Mouse (Mus musculus): ENCODE measurements around the gene Tcp11l2.

The Tcp11l2 gene

GRCm38 (mm10) chr10:84597127-84597785, 20.8 kb downstream of the Tcp11l2 start:
- no peak for DNase-seq (ENCODE audit: low read depth in 2 of 2, low spot score in 2 of 2)

GRCm38 (mm10) chr10:84598172-84598571, 21.7 kb downstream of the Tcp11l2 start:
- DNase-seq (ENCODE audit: low read depth in 2 of 2, low spot score in 2 of 2) = no peak

- DNase-seq (ENCODE audit: low read depth in 2 of 2, low spot score in 2 of 2) = no peak
Observed at GRCm38 (mm10) chr10:84600136-84600535, 23.7 kb downstream of the Tcp11l2 start.

GRCm38 (mm10) chr10:84604335-84604734, 27.9 kb downstream of the Tcp11l2 start:
- DNase-seq (ENCODE audit: low read depth in 2 of 2, low spot score in 2 of 2) = no peak

GRCm38 (mm10) chr10:84608361-84608760, 31.9 kb downstream of the Tcp11l2 start:
- DNase-seq (ENCODE audit: low read depth in 2 of 2, low spot score in 2 of 2) = no peak

- DNase-seq (ENCODE audit: low read depth in 2 of 2, low spot score in 2 of 2) = no peak
Observed at GRCm38 (mm10) chr10:84610324-84610723, 33.9 kb downstream of the Tcp11l2 start.

GRCm38 (mm10) chr10:84610783-84611182, 34.4 kb downstream of the Tcp11l2 start:
- no peak for DNase-seq (ENCODE audit: low read depth in 2 of 2, low spot score in 2 of 2)

- DNase-seq (ENCODE audit: low read depth in 2 of 2, low spot score in 2 of 2) = no peak
Observed at GRCm38 (mm10) chr10:84611664-84612063, 35.2 kb downstream of the Tcp11l2 start.

GRCm38 (mm10) chr10:84612281-84612680, 35.9 kb downstream of the Tcp11l2 start:
- DNase-seq (ENCODE audit: low read depth in 2 of 2, low spot score in 2 of 2) = no peak

- no peak for DNase-seq (ENCODE audit: low read depth in 2 of 2, low spot score in 2 of 2)
Observed at GRCm38 (mm10) chr10:84613366-84613765, 36.9 kb downstream of the Tcp11l2 start.

- no peak for DNase-seq (ENCODE audit: low read depth in 2 of 2, low spot score in 2 of 2)
Observed at GRCm38 (mm10) chr10:84615076-84615475, 38.6 kb downstream of the Tcp11l2 start.

- DNase-seq (ENCODE audit: low read depth in 2 of 2, low spot score in 2 of 2) = peak; percentile 86 to 90
Observed at GRCm38 (mm10) chr10:84621826-84622790, 45.7 kb downstream of the Tcp11l2 start, which contains the start of gene Polr3b. Gene Polr3b, plus strand, starts transcription at chr10:84622292.

- peak; percentile 37 to 43 for DNase-seq (ENCODE audit: low read depth in 2 of 2, low spot score in 2 of 2)
Observed at GRCm38 (mm10) chr10:84631182-84631581, 54.8 kb downstream of the Tcp11l2 start.

- peak in 1 of 2 experiments; percentile 7 for DNase-seq (ENCODE audit: low read depth in 2 of 2, low spot score in 2 of 2)
Observed at GRCm38 (mm10) chr10:84632005-84632404, 55.6 kb downstream of the Tcp11l2 start.

- DNase-seq (ENCODE audit: low read depth in 2 of 2, low spot score in 2 of 2) = no peak
Observed at GRCm38 (mm10) chr10:84636656-84637055, 60.2 kb downstream of the Tcp11l2 start.

GRCm38 (mm10) chr10:84638382-84638781, 62.0 kb downstream of the Tcp11l2 start:
- no peak for DNase-seq (ENCODE audit: low read depth in 2 of 2, low spot score in 2 of 2)

- no peak for DNase-seq (ENCODE audit: low read depth in 2 of 2, low spot score in 2 of 2)
Observed at GRCm38 (mm10) chr10:84639525-84640287, 63.3 kb downstream of the Tcp11l2 start.

GRCm38 (mm10) chr10:84640861-84641260, 64.4 kb downstream of the Tcp11l2 start:
- no peak for DNase-seq (ENCODE audit: low read depth in 2 of 2, low spot score in 2 of 2)

GRCm38 (mm10) chr10:84641576-84641975, 65.2 kb downstream of the Tcp11l2 start:
- DNase-seq (ENCODE audit: low read depth in 2 of 2, low spot score in 2 of 2) = no peak

GRCm38 (mm10) chr10:84645940-84646339, 69.5 kb downstream of the Tcp11l2 start:
- no peak for DNase-seq (ENCODE audit: low read depth in 2 of 2, low spot score in 2 of 2)

GRCm38 (mm10) chr10:84646506-84647102, 70.2 kb downstream of the Tcp11l2 start:
- no peak for DNase-seq (ENCODE audit: low read depth in 2 of 2, low spot score in 2 of 2)
